Mouse (Mus musculus) hindbrain, embryonic 15.5 days (tissue): ENCODE measurements at regions not wholly inside any gene's neighbourhood (a gene's known extent, or its start where the extent isn't known, plus 50 kb on each side); places are given as distances from the start of the nearest gene placed in this dataset.

ENCODE experiments used
- ATAC-seq: fragments of 200-750 bp; cut with Nextera tagmentation; 2 replicates; pipeline ENCODE4 v1.8.0; 2017; ENCODE audit warnings: low read depth, moderate number of reproducible peaks, moderate TSS enrichment; ENCODE audit not compliant: low FRiP score
- H3K27ac ChIP-seq: fragments of 300-500 bp; sonication (generic); replicated peaks from 2 replicates; pipeline ENCODE4 v1.5.1; 2015; ENCODE audit warnings: mild to moderate bottlenecking, inconsistent platforms
- H3K27me3 ChIP-seq: fragments of 300-500 bp; sonication (generic); 2 replicates; pipeline ENCODE4 v1.6.1; 2015; ENCODE audit warnings: control low read depth, inconsistent platforms
- H3K36me3 ChIP-seq: fragments of 300-500 bp; sonication (generic); 2 replicates; pipeline ENCODE4 v1.6.1; 2015; ENCODE audit warnings: control low read depth, inconsistent platforms
- H3K4me1 ChIP-seq: fragments of 300-500 bp; sonication (generic); replicated peaks from 2 replicates; pipeline ENCODE4 v1.6.1; 2015; ENCODE audit warnings: control low read depth, inconsistent platforms
- H3K4me2 ChIP-seq: fragments of 300-500 bp; sonication (generic); 2 replicates; pipeline ENCODE4 v1.6.1; 2015; ENCODE audit warnings: moderate library complexity, mild to moderate bottlenecking, inconsistent platforms
- H3K4me3 ChIP-seq: fragments of 300-500 bp; sonication (generic); 2 replicates; pipeline ENCODE4 v1.5.1; 2015; ENCODE audit warnings: mild to moderate bottlenecking, inconsistent platforms
- H3K9ac ChIP-seq: fragments of 300-500 bp; sonication (generic); 2 replicates; pipeline ENCODE4 v1.6.1; 2015; ENCODE audit warnings: inconsistent platforms
- H3K9me3 ChIP-seq: fragments of 300-500 bp; sonication (generic); 2 replicates; pipeline ENCODE4 v1.6.1; 2016; ENCODE audit warnings: control low read depth, inconsistent platforms
- WGBS: fragments of 180-500 bp; shearing (Covaris S2); methylation state at CpG from one replicate; pipeline ENCODE4 v1.1.7; 2015; 5-methylcytosine and 5-hydroxymethylcytosine counted together

DNA sequence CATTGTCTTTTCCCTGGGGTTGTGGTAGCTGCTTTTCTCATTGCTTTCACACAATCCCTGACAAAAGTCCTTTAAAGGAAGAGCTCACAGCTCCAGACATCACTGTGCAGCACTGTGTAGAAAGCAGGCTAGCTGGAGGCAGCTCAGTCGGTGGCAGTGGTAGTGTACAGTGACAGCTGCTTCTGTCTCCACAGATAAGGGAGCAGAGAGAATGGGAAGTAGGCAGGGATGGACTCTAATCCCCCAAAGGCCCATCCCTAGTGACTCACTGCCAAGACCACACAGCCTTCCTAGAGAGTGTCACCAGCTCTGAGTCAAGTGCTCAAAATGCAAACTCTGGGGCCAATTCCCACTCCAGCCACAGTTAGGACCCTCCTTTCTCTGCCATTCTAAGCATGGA lies 531.7 kb upstream of the Adamts9 start:
- Histone ChIP-seq H3K9ac (no peak overlapping the region), H3K27me3 (no peaks in the 10 kb centered on the region), H3K9me3 (no peaks in the 10 kb centered on the region), H3K4me3 (no peak overlapping the region), H3K4me1 (no peaks in the 10 kb centered on the region), H3K36me3 (no peaks in the 10 kb centered on the region), H3K4me2 (no peak overlapping the region), H3K27ac (no peak overlapping the region)
- no peak for ATAC-seq
- WGBS, result 56% methylated on average over 1 of the region's 1 CpGs

DNA sequence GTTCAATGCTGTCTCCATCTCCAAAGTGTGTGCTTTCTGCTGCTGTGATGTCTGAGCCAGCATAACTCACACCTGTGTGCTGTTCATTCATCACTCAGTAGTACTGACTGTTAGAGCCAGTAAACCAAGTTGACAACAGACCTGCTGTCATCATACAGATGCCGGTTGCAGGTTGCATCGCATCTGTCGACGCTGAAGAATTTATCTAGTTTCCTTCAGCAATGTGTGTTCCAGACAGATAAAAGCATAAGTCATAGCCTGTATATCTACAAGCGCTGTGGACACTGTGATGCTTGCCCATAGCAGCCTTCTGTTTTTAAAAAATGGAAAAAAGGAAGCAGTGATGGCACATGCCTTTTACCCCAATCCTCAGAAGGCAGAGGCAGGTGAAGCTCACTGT lies 524.6 kb upstream of the Adamts9 start:
- no peak for ATAC-seq
- 84% methylated on average over 5 of the region's 5 CpGs for WGBS

DNA sequence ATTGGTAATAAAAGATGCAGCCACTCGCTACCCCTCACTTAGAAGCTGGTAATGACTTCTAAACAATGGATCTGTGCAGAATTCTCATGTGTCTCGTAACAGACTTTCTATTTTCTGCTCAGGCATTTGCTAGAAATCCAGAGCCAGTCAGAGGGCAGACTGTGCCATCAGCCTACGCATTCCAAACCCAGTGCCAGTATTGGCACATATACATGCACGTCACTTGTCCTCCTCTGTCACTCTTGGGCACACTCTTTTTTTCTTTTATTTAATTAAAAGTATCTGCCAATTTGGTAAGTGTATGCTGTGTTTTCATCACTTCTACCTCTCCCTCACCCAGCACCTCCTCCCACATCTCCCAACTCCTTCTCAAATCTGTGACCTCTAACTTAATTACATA lies 519.6 kb upstream of the Adamts9 start:
- no peak overlapping the region for H3K9ac ChIP-seq
- 54% methylated on average over 4 of the region's 4 CpGs for WGBS
- no peak for ATAC-seq
- no peaks in the 10 kb centered on the region for H3K36me3 ChIP-seq
- no peak overlapping the region for H3K27ac ChIP-seq
- no peaks in the 10 kb centered on the region for H3K27me3 ChIP-seq
- H3K9me3 ChIP-seq, result no peaks in the 10 kb centered on the region
- no peak overlapping the region for H3K4me3 ChIP-seq
- peaks cover 6% of the 10 kb centered on the region; the same call in 1 of the 2 replicates for H3K4me1 ChIP-seq
- H3K4me2 ChIP-seq, result no peak overlapping the region

More for the DNA sequence above, 524.6 kb upstream of the Adamts9 start:
- Histone ChIP-seq H3K27me3 (no peaks in the 10 kb centered on the region), H3K9me3 (no peaks in the 10 kb centered on the region), H3K4me1 (peaks cover 2% of the 10 kb centered on the region; the same call in 1 of the 2 replicates), H3K4me3 (no peak overlapping the region), H3K4me2 (no peak overlapping the region), H3K27ac (no peak overlapping the region), H3K9ac (no peak overlapping the region), H3K36me3 (no peaks in the 10 kb centered on the region)

DNA sequence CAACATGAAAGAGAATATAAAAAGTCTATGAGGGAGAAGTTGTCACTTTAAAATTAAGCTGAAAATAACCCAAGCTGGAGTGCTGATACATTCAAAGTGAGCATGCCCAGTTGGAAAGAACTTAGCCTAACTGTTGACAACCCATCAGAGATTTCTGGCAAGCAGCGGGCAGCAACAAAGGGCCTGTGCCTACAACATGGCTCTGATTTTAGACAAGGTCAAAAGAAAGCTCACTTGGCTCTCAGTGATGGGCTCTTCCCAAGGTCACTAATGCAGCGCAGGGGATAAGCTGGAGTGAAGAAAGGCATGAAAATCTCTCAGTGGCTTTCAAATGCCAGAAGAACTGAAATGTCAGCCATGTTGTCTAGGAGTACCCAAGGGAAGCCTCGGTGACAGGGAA lies 518.1 kb upstream of the Adamts9 start:
- H3K27ac ChIP-seq, result no peak overlapping the region
- no peaks in the 10 kb centered on the region for H3K9me3 ChIP-seq
- no peak overlapping the region for H3K4me2 ChIP-seq
- no peak overlapping the region for H3K4me3 ChIP-seq
- WGBS, result 78% methylated on average over 3 of the region's 3 CpGs
- no peaks in the 10 kb centered on the region for H3K36me3 ChIP-seq
- no peak overlapping the region for H3K9ac ChIP-seq
- ATAC-seq, result no peak
- H3K27me3 ChIP-seq, result no peaks in the 10 kb centered on the region
- H3K4me1 ChIP-seq, result peaks cover 6% of the 10 kb centered on the region; the same call in 1 of the 2 replicates

- no peak for ATAC-seq
- no peaks in the 10 kb centered on the region for H3K36me3 ChIP-seq
- H3K9ac ChIP-seq, result no peak overlapping the region
- WGBS, result 70% methylated on average over 4 of the region's 4 CpGs
- H3K9me3 ChIP-seq, result no peaks in the 10 kb centered on the region
- H3K27ac ChIP-seq, result no peak overlapping the region
- no peak overlapping the region for H3K4me3 ChIP-seq
- peaks cover 2% of the 10 kb centered on the region; the same call in 1 of the 2 replicates for H3K4me1 ChIP-seq
- H3K4me2 ChIP-seq, result no peak overlapping the region
- no peaks in the 10 kb centered on the region for H3K27me3 ChIP-seq
Observed at GRCm38 (mm10) chr6:93457613-93458012, 514.3 kb upstream of the Adamts9 start.

- Histone ChIP-seq H3K27ac (no peak overlapping the region), H3K9me3 (no peaks in the 10 kb centered on the region), H3K4me2 (no peak overlapping the region), H3K9ac (no peak overlapping the region), H3K4me1 (no peaks in the 10 kb centered on the region), H3K27me3 (no peaks in the 10 kb centered on the region), H3K4me3 (no peak overlapping the region), H3K36me3 (no peaks in the 10 kb centered on the region)
- 86% methylated on average over 9 of the region's 9 CpGs for WGBS
- no peak for ATAC-seq
Observed at GRCm38 (mm10) chr6:93456383-93457033, 513.2 kb upstream of the Adamts9 start.

- no peaks in the 10 kb centered on the region for H3K36me3 ChIP-seq
- no peak for ATAC-seq
- H3K4me1 ChIP-seq, result peaks cover 12% of the 10 kb centered on the region
- no peak overlapping the region for H3K4me3 ChIP-seq
- no peak overlapping the region for H3K4me2 ChIP-seq
- no peak overlapping the region for H3K27ac ChIP-seq
- no peaks in the 10 kb centered on the region for H3K27me3 ChIP-seq
- H3K9me3 ChIP-seq, result no peaks in the 10 kb centered on the region
- H3K9ac ChIP-seq, result no peak overlapping the region
- 70% methylated on average over 16 of the region's 16 CpGs for WGBS
Observed at GRCm38 (mm10) chr6:93445568-93445967, 502.3 kb upstream of the Adamts9 start.

DNA sequence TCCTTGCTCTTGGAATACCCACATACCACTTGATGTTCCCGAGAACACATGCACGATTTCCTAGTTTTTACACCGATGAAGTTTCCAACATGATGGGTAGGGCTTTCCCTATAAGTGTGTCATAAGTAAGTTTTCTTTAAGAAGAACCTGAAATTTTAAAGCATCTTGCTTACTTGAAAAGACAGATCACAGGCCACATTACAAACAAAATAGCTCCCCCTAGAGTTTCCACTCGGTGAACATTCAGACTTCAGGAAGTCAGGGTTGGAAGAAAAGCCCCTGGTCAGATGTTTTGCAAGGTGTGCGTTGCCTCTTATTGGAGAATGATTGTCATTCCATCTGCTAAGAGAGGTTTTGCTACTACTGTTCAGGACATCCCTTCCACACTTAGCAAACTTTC lies 501.8 kb upstream of the Adamts9 start:
- Histone ChIP-seq H3K4me2 (no peak overlapping the region), H3K9me3 (no peaks in the 10 kb centered on the region), H3K27ac (no peak overlapping the region), H3K4me1 (peaks cover 12% of the 10 kb centered on the region), H3K9ac (no peak overlapping the region), H3K4me3 (no peak overlapping the region), H3K27me3 (no peaks in the 10 kb centered on the region), H3K36me3 (no peaks in the 10 kb centered on the region)
- WGBS, result 65% methylated on average over 5 of the region's 5 CpGs
- no peak for ATAC-seq

- Histone ChIP-seq H3K9me3 (no peaks in the 10 kb centered on the region), H3K27ac (peak overlapping the region; percentile 45; the same call in 1 of the 2 replicates), H3K27me3 (no peaks in the 10 kb centered on the region), H3K4me2 (peak overlapping the region; percentile 30), H3K9ac (no peak overlapping the region), H3K36me3 (no peaks in the 10 kb centered on the region), H3K4me1 (peaks cover 12% of the 10 kb centered on the region), H3K4me3 (no peak overlapping the region)
- ATAC-seq, result peak; percentile 75; the same call in 1 of the 2 replicates
- 29% methylated on average over 11 of the region's 11 CpGs for WGBS
Observed at GRCm38 (mm10) chr6:93443766-93444557, 500.7 kb upstream of the Adamts9 start.

- ATAC-seq, result no peak
- no peaks in the 10 kb centered on the region for H3K9me3 ChIP-seq
- H3K27me3 ChIP-seq, result no peaks in the 10 kb centered on the region
Observed at GRCm38 (mm10) chr6:93433446-93433845, 490.2 kb upstream of the Adamts9 start.

DNA sequence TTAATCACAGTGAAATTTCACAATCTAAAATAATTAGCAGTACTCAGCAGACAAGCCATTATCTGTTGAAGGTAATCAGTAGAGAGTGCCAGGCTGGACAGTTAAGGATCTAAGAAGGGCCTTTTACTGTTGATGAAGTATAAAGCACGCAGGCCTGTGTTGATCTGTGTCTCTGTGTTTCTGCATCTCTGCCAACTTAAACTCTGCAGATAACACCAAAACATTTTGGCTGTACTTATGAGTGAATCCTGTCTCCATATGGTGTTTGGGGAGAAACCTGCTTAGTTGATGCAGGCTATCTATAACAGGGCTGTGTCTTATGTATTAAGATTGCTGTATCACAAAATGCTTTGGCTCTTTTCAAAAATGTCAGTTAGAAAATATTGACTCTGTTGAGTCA lies 482.8 kb upstream of the Adamts9 start:
- Histone ChIP-seq H3K36me3 (no peaks in the 10 kb centered on the region), H3K4me1 (no peaks in the 10 kb centered on the region), H3K4me3 (no peak overlapping the region), H3K9ac (no peak overlapping the region), H3K4me2 (no peak overlapping the region), H3K9me3 (no peaks in the 10 kb centered on the region), H3K27me3 (no peaks in the 10 kb centered on the region), H3K27ac (no peak overlapping the region)
- ATAC-seq, result no peak
- 79% methylated on average over 1 of the region's 1 CpGs for WGBS

More at GRCm38 (mm10) chr6:93433446-93433845, 490.2 kb upstream of the Adamts9 start:
- WGBS, result 76% methylated on average over 1 of the region's 1 CpGs
- no peaks in the 10 kb centered on the region for H3K36me3 ChIP-seq
- H3K4me3 ChIP-seq, result no peak overlapping the region
- H3K9ac ChIP-seq, result no peak overlapping the region
- H3K4me2 ChIP-seq, result no peak overlapping the region
- H3K4me1 ChIP-seq, result 0 out of 2 replicates have a peak, but pooled peaks cover 4% of the 10 kb centered on the region
- H3K27ac ChIP-seq, result no peak overlapping the region

GRCm38 (mm10) chr6:93422906-93423305 lies 479.6 kb upstream of the Adamts9 start:
- Histone ChIP-seq H3K27ac (no peak overlapping the region), H3K4me1 (no peaks in the 10 kb centered on the region), H3K27me3 (no peaks in the 10 kb centered on the region), H3K4me2 (no peak overlapping the region), H3K4me3 (no peak overlapping the region), H3K9ac (no peak overlapping the region), H3K36me3 (no peaks in the 10 kb centered on the region), H3K9me3 (no peaks in the 10 kb centered on the region)
- WGBS, result 86% methylated on average over 3 of the region's 3 CpGs
- no peak for ATAC-seq
